Mouse (Mus musculus) bone marrow macrophage, adult 2 months (primary cell): ENCODE results near the gene Sycn. TPM values are rescaled to one million over a fixed set of nuclear protein-coding genes. Genes with fewer than 3 reads are reported as not detected.

Source experiments
- H3K27ac ChIP-seq: 2 replicates; pipeline ENCODE4 v1.5.1; 2012; ENCODE audit warnings: low read depth, low read length; ENCODE audit not compliant: insufficient read depth
- H3K4me1 ChIP-seq: 2 replicates; pipeline ENCODE4 v1.6.1; 2012; ENCODE audit warnings: low read length; ENCODE audit not compliant: control insufficient read depth, insufficient read depth
- H3K4me3 ChIP-seq: 2 replicates; pipeline ENCODE4 v1.5.1; 2012; ENCODE audit warnings: mild to moderate bottlenecking, low read length, moderate library complexity; ENCODE audit not compliant: insufficient read depth
- CTCF ChIP-seq: IDR thresholded peaks from 2 replicates; pipeline ENCODE4 v1.5.1; 2012; ENCODE audit warnings: low read depth, mild to moderate bottlenecking, low read length, moderate library complexity
- POLR2A ChIP-seq: IDR thresholded peaks from 2 replicates; pipeline ENCODE4 v1.6.1; 2012; ENCODE audit warnings: mild to moderate bottlenecking, low read depth, low read length, borderline replicate concordance
- polyA plus RNA-seq: library from polyadenylated mRNA; stranded (reverse); fragments of >200 nt; gene quantifications from 2 replicates; pipeline ENCODE4 v1.2.4, GENCODE M21; 2012; ENCODE audit not compliant: missing spikeins, insufficient read depth, insufficient read length

Gene Sycn
- polyA plus RNA-seq, 1 experiment = not detected

DNA sequence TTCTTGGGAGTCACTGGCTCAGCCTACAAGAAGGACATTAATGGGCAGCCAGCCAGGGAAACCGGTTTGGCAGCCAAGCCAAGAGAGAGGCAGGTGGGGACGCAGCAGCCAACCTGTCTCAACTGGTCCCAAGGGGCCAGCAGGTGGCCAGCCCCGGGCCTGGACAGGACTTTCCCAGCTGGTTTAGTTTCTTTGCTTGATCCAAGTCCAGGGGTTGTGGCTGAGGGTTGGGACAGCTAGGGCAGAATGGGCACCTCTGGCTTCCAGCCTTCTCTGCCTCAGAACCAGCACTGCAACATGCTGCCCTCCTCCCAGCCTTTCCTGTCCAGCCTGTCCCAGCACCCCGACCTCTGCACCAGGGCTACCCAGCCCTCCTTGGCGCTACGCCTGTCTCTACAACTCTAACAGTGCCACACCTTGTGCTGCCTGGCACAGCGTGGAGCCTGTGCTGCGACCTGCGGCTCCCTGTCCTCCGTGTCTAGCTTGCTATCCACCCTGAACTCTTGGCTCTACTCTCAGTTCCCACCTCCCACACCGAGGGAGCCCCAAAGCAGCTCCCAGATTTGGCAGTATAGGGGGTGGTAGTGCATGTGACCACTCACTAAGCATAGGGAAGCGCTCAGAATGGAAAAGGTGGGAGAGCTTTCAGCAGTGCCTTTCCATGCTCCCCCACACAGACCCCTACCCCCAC, 29.8 kb downstream of the Sycn start:
- H3K4me1 ChIP-seq = no peaks in the 10 kb centered on the region
- no peak overlapping the region for H3K4me3 ChIP-seq
- no peak for TF ChIP-seq POLR2A
- TF ChIP-seq CTCF = no peak
- H3K27ac ChIP-seq = no peak overlapping the region

DNA sequence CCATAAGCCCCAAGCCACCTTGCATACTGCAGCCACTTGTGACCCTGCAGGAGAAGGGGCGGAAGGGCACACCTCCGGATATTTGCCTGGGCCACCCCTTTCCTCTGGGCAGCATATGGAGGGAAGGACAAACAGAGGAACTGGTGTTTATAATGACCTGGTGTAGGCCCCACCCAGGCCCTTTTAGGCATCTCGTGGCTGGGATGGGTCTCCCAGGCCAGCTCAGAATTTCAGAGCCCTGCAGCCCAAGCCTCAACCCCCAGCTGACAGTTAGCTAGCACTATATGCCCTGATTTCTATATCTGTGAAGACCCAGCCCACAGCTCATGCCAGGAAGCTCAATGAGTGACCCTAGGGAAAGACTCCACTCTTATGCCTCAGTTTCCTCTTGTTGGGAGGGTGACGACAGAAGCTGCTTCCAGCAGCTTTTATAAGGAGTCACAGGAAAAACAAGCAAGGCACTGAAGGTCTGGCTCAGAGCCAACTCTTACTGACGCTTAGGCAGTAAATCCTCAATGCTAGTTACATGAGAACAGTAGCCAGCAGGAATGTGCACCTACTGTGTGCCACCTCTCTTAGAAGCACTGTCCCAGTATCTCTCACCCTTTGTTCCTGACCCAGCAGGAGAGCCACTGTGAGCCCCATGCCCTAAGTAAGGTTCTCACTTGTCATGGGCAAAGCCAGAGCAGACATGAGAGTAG, 30.4 kb downstream of the Sycn start:
- Histone ChIP-seq H3K27ac (no peak overlapping the region), H3K4me1 (no peaks in the 10 kb centered on the region), H3K4me3 (no peak overlapping the region)
- TF ChIP-seq CTCF (no peak), POLR2A (no peak)

DNA sequence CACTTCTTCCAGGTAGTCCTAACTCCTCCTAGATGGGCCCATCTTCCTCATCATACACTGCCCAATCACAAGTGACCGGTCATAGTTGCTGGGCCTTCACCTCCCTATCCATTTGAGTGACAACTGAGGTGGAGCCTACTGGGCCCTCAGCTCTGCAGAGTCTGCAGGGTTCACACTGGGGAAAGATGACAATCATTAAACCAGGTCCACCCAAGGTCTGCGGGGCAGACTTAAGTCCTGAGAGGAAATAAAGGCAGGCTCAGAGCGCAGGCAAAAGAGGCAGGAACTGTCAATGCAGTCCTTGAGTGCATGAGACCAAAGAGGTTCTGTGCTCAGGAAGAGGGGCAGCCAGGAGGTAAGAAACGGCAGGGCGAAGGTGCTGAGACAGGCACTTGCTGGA, 32.0 kb downstream of the Sycn start:
- no peak overlapping the region for H3K27ac ChIP-seq

GRCm38 (mm10) chr7:28573236-28573635, 32.6 kb downstream of the Sycn start:
- TF ChIP-seq CTCF = no peak
- Histone ChIP-seq H3K4me1 (peaks cover 2% of the 10 kb centered on the region), H3K27ac (no peak overlapping the region), H3K4me3 (no peak overlapping the region)

More for the DNA sequence above, 32.0 kb downstream of the Sycn start:
- Histone ChIP-seq H3K4me3 (no peak overlapping the region), H3K4me1 (no peaks in the 10 kb centered on the region)
- TF ChIP-seq POLR2A (no peak), CTCF (no peak)

GRCm38 (mm10) chr7:28575597-28575996, 34.9 kb downstream of the Sycn start:
- H3K27ac ChIP-seq = no peak overlapping the region
- no peak for TF ChIP-seq CTCF
- TF ChIP-seq POLR2A = no peak
- peaks cover 7% of the 10 kb centered on the region for H3K4me1 ChIP-seq
- no peak overlapping the region for H3K4me3 ChIP-seq

- H3K4me3 ChIP-seq = no peak overlapping the region
- no peak overlapping the region for H3K27ac ChIP-seq
- TF ChIP-seq CTCF (no peak), POLR2A (no peak)
- peaks cover 7% of the 10 kb centered on the region for H3K4me1 ChIP-seq
These were observed 35.7 kb downstream of the Sycn start for GRCm38 (mm10) chr7:28576271-28576914.

DNA sequence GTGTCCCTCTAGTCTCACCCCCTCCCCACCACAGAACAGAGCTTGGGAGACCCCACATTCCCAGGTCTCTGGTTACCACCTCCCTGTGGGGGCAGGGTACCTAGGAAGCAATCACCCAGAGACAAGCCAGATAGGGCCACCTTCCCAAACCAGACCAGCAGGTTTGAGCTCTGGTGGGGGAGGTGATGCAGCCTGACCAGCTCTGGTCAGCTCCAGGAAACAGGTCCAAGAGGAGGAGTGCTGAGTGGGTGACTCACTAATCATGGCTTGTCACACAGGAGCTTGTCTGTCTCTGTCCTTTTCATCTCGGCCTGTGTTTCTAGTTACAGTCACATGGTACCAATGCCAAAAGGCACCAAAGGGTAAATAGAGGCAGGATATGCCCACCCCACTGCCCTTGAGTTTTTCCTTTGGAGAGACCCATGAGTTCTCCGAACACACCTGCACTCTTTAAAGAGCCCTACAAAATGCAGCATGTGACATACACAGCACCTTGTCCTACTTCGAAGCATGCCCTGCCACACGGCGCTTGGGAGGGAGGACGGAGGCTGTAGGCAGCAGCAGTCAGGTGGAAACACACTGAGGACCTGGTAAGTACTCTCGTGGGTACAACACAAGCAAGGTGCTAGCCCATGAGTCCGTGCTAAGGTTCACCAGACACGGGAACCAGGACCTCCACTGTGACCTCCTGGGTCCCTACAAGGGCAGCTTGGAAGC, 37.3 kb downstream of the Sycn start:
- Histone ChIP-seq H3K27ac (no peak overlapping the region), H3K4me3 (no peak overlapping the region), H3K4me1 (peaks cover 10% of the 10 kb centered on the region)
- TF ChIP-seq POLR2A (no peak), CTCF (no peak)

DNA sequence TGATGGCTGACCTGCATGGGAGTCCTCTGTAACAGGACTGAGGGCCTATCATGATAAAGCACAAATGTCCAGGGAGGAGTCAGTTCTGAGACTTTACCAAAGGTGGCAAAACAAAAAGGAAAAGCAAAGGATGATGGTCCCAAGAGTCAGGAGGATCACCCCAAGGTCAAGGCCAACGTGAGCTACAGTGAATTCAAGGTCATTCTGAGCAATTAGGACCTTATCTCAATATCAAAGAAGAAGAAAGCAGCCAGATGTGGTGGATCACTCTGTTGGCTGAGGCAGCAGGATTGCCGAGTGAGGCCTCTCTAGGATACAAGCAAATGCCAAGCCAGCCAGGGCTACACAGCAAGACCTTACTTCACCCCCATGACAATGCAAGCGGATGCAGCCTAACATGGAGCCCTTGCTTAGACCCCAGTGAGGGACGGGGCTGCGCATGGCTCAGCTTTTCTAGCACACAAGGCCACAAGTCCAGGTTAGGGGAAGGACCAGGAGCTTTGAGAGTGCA, 37.9 kb downstream of the Sycn start:
- H3K4me3 ChIP-seq = no peak overlapping the region
- H3K27ac ChIP-seq = no peak overlapping the region
- peaks cover 14% of the 10 kb centered on the region for H3K4me1 ChIP-seq
- TF ChIP-seq POLR2A (no peak), CTCF (no peak)

GRCm38 (mm10) chr7:28579826-28580225, 39.1 kb downstream of the Sycn start:
- peaks cover 23% of the 10 kb centered on the region for H3K4me1 ChIP-seq
- H3K4me3 ChIP-seq = no peak overlapping the region
- TF ChIP-seq POLR2A (no peak), CTCF (no peak)
- H3K27ac ChIP-seq = no peak overlapping the region

- TF ChIP-seq POLR2A = no peak
- Histone ChIP-seq H3K4me1 (peaks cover 37% of the 10 kb centered on the region), H3K27ac (no peak overlapping the region), H3K4me3 (no peak overlapping the region)
These were observed 41.0 kb downstream of the Sycn start for GRCm38 (mm10) chr7:28581721-28582120.

DNA sequence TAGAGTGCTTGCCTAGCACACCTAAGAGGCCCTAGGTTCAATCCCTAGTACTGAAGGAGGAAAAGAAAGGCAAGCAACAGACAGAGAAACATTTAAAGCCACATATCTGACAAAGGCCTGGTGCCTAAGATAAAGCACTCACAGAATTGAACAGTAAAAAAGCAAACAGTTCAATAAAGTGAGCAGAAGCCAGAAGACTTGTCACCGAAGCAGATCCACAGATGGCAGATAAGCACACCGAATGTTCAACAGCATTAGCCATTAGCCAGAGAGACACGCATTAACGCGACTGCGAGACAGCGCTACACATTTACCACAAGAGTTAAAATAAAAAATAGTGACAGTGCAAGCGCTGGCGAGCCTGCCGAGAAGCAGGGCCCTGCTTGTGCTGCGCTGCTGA, 42.2 kb downstream of the Sycn start:
- H3K27ac ChIP-seq = no peak overlapping the region
- H3K4me1 ChIP-seq = peaks cover 44% of the 10 kb centered on the region
- H3K4me3 ChIP-seq = no peak overlapping the region
- TF ChIP-seq POLR2A (no peak), CTCF (no peak)
